Mouse (Mus musculus) embryonic fibroblast, embryonic 13.5 days (primary cell): Measurements from ENCODE around the gene Crebbp. TPM values are rescaled to one million over a fixed set of nuclear protein-coding genes. Genes with fewer than 3 reads are reported as not detected.

Experiments used
- H3K27ac ChIP-seq: 2 replicates; pipeline ENCODE4 v1.5.1; 2012; ENCODE audit warnings: low read length, control low read depth, inconsistent platforms; ENCODE audit not compliant: insufficient read depth
- H3K4me1 ChIP-seq: 2 replicates; pipeline ENCODE4 v1.6.1; 2011; ENCODE audit warnings: low read length; ENCODE audit not compliant: control insufficient read depth, insufficient read depth
- H3K4me3 ChIP-seq: 2 replicates; pipeline ENCODE4 v1.5.1; 2011; ENCODE audit warnings: mild to moderate bottlenecking, control low read depth, low read length; ENCODE audit not compliant: insufficient read depth
- CTCF ChIP-seq: IDR thresholded peaks from 2 replicates; pipeline ENCODE4 v1.5.1; 2011; ENCODE audit warnings: mild to moderate bottlenecking, control low read depth, low read length, moderate library complexity, borderline replicate concordance; ENCODE audit not compliant: insufficient read depth
- POLR2A ChIP-seq: IDR thresholded peaks from 2 replicates; pipeline ENCODE4 v1.6.1; 2011; ENCODE audit warnings: low read depth, mild to moderate bottlenecking, control low read depth, low read length, moderate library complexity
- polyA plus RNA-seq: library from polyadenylated mRNA; stranded (reverse); fragments of >200 nt; gene quantifications from 2 replicates; pipeline ENCODE4 v1.2.4, GENCODE M21; 2011; ENCODE audit warnings: low read depth; ENCODE audit not compliant: missing spikeins, insufficient read length

Gene Crebbp
- polyA plus RNA-seq, 1 experiment, result 62.2 TPM

DNA sequence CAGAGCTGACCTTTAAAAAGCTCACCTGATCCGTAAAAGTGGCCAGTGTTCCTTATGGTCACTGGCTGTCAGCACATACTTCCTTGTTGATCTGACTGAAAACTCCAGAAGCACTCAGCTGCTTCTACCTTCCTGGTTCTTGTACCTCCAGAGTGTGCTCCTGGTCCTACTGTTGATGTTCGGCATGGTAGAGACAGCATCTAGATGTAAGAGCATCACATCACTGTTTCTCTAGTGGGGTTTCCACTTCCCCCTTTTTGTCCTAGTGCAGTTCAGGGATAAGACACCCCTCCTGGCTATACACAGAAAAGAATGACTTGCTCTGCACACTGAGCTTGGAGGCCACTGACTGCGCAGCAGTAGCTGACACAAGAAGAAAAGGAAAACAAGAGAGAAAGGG is 179.3 kb downstream of the Crebbp start:
- Histone ChIP-seq H3K27ac (no peak overlapping the region), H3K4me1 (no peaks in the 10 kb centered on the region), H3K4me3 (no peak overlapping the region)
- TF ChIP-seq CTCF, result no peak
- no peak for TF ChIP-seq POLR2A

GRCm38 (mm10) chr16:4033971-4034370 is 179.8 kb downstream of the Crebbp start:
- no peak overlapping the region for H3K27ac ChIP-seq
- H3K4me3 ChIP-seq, result no peak overlapping the region
- no peak for TF ChIP-seq POLR2A
- TF ChIP-seq CTCF, result no peak
- no peaks in the 10 kb centered on the region for H3K4me1 ChIP-seq

GRCm38 (mm10) chr16:4032341-4032748 is 181.5 kb downstream of the Crebbp start:
- no peaks in the 10 kb centered on the region for H3K4me1 ChIP-seq
- no peak for TF ChIP-seq POLR2A
- no peak for TF ChIP-seq CTCF
- no peak overlapping the region for H3K27ac ChIP-seq
- no peak overlapping the region for H3K4me3 ChIP-seq

DNA sequence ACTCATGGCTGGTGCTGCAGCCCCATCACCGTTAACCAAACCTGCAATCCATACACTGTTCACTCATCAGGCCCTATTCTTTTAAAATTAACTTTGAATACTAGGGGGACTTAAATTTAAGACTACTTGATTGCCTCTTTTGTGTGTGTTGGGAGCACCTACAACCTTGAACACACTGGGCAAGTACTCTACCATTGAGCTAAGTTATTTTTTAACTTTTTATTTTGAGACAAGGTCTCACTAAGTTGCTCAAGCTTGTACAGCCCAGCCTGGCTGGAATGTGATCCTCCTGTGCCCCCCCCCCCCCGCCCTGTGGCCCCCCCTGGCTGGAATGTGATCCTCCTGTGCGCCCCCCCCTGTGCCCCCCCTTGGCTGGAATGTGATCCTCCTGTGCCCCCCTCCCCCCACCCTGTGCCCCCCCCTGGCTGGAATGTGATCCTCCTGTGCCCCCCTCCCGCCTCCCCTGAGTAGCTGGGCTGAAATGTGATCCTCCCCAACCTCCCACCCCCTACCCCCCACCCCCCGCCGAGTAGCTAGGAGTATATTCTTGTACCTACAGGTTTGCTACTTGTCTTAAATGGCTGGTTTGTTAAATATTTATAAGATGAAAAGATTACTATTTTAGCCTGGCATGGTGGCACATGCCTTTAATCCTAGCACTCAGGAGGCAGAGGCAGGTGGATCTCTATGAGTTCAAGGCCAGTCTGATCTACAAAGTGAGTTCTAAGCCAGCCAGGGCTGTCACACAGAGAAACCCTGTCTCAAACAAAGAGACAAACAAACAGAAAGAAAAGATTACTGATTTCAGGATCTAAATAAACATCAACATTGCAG is 182.1 kb downstream of the Crebbp start:
- Histone ChIP-seq H3K4me1 (no peaks in the 10 kb centered on the region), H3K27ac (no peak overlapping the region), H3K4me3 (no peak overlapping the region)
- no peak for TF ChIP-seq CTCF
- no peak for TF ChIP-seq POLR2A

Other genes with a start within 250 kb of the Crebbp start
- 0.84 and 1.9 TPM in 2 replicates for gene Nlrc3, start 237.4 kb downstream of the Crebbp start, polyA plus RNA-seq
- gene Slx4, start 210.2 kb downstream of the Crebbp start, polyA plus RNA-seq, result 34.3 and 35.1 TPM in 2 replicates
- not detected in 2 replicates for gene Dnase1, start 177.1 kb downstream of the Crebbp start, polyA plus RNA-seq
- 60.5 and 67.1 TPM in 2 replicates for gene Trap1, start 136.2 kb downstream of the Crebbp start, polyA plus RNA-seq
- 2.3 and 2.8 TPM in 2 replicates for gene Adcy9, start 206.5 kb upstream of the Crebbp start, polyA plus RNA-seq